Mouse (Mus musculus) bone marrow macrophage, adult 2 months (primary cell): ENCODE results near the gene Pde4d.

Experiments
- CTCF ChIP-seq: IDR thresholded peaks from 2 replicates; pipeline ENCODE4 v1.5.1; 2012; ENCODE audit warnings: low read depth, mild to moderate bottlenecking, low read length, moderate library complexity
- POLR2A ChIP-seq: IDR thresholded peaks from 2 replicates; pipeline ENCODE4 v1.6.1; 2012; ENCODE audit warnings: mild to moderate bottlenecking, low read depth, low read length, borderline replicate concordance

DNA sequence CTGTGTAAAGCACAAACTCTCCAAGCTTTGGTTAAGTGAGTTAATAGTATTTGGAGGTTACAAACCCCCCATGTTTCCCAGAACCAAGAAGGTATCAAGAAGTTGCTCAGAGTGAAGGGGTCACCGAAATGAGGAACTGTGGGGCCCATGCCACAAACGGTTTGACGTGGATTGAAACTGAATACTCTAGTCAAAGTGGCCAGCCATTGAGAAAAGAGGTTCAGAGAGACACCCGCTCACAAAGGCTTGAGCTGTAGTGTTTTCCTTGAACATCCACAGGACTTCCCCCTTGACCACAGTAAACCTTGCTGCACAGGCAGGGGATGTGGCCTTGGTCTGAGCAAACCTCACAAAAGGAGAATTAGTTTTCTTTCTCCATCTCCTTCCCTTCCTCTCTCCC is 45.4 kb upstream of the Pde4d start:
- TF ChIP-seq POLR2A = no peak
- TF ChIP-seq CTCF = no peak
